Mouse (Mus musculus): ENCODE results near the gene Acvrl1.

GRCm38 (mm10) chr15:101086956-101087355 is 41.4 kb upstream of the Acvrl1 start:
- TF ChIP-seq CTCF (conservative IDR thresholded peaks at IDR 0.05; ENCODE audit: low read length) (no peak), POU5F1 (IDR thresholded peaks at IDR 0.05; ENCODE audit: borderline replicate concordance, low read length) (no peak)

Data from E14TG2a.4 (cell line).